Mouse (Mus musculus) small intestine, adult 2 months (tissue): ENCODE data around the gene Hamp2. TPM values are rescaled to one million over a fixed set of nuclear protein-coding genes. Genes with fewer than 3 reads are reported as not detected.

Experiments used
- H3K27ac ChIP-seq: fragments of 200-500 bp; 2 replicates; pipeline ENCODE4 v1.5.1; 2012; ENCODE audit warnings: low read depth, low read length, control low read depth, inconsistent platforms; ENCODE audit not compliant: insufficient read depth
- H3K27me3 ChIP-seq: fragments of 200-500 bp; 2 replicates; pipeline ENCODE4 v1.6.1; 2012; ENCODE audit warnings: mild to moderate bottlenecking, moderate library complexity, low read length, inconsistent platforms; ENCODE audit not compliant: control insufficient read depth, insufficient read depth
- H3K36me3 ChIP-seq: fragments of 200-500 bp; 2 replicates; pipeline ENCODE4 v1.6.1; 2012; ENCODE audit warnings: mild to moderate bottlenecking, low read length, control low read depth, inconsistent platforms; ENCODE audit not compliant: control insufficient read depth, insufficient read depth
- H3K4me1 ChIP-seq: fragments of 200-500 bp; 2 replicates; pipeline ENCODE4 v1.6.1; 2012; ENCODE audit warnings: low read length, inconsistent platforms, mixed read lengths; ENCODE audit not compliant: control insufficient read depth, insufficient read depth, insufficient read length
- H3K4me3 ChIP-seq: fragments of 200-500 bp; 2 replicates; pipeline ENCODE4 v1.5.1; 2012; ENCODE audit warnings: low read depth, mild to moderate bottlenecking, control low read depth, inconsistent platforms, low read length, moderate library complexity
- CTCF ChIP-seq: fragments of 200-500 bp; IDR thresholded peaks from 2 replicates; pipeline ENCODE4 v1.5.1; 2012; ENCODE audit warnings: low read depth, mild to moderate bottlenecking, control low read depth, inconsistent platforms, low read length, moderate library complexity, mixed read lengths; ENCODE audit not compliant: insufficient replicate concordance, insufficient read length; ENCODE audit errors: extremely low read depth
- POLR2A ChIP-seq: fragments of 200-500 bp; IDR thresholded peaks from 2 replicates; pipeline ENCODE4 v1.6.1; 2012; ENCODE audit warnings: low read depth, mild to moderate bottlenecking, control low read depth, inconsistent platforms, low read length, moderate library complexity
- WGBS: fragments of 180-500 bp; shearing (Covaris S2); methylation state at CpG from one replicate; pipeline ENCODE4 v1.1.7; 2018; 5-methylcytosine and 5-hydroxymethylcytosine counted together
- polyA plus RNA-seq: library from polyadenylated mRNA; depleted of rRNA; stranded (reverse); fragments of >200 nt; gene quantifications from 2 replicates; pipeline ENCODE4 v1.2.3, GENCODE M21; 2012

Gene Hamp2
- polyA plus RNA-seq, 1 experiment: 0.76 TPM

- Histone ChIP-seq H3K4me1 (peaks cover 6% of the 10 kb centered on the region), H3K36me3 (peaks cover 55% of the 10 kb centered on the region), H3K27ac (peak overlapping the region; percentile 100), H3K27me3 (no peaks in the 10 kb centered on the region), H3K4me3 (peak overlapping the region; percentile 100)
- TF ChIP-seq CTCF: no peak
- TF ChIP-seq POLR2A: no peak; the same call in 1 of the 2 replicates
- WGBS: under 1% methylated on average over 43 of the region's 43 CpGs
These were observed 32.9 kb upstream of the Hamp2 start for GRCm38 (mm10) chr7:30957367-30957783.

DNA sequence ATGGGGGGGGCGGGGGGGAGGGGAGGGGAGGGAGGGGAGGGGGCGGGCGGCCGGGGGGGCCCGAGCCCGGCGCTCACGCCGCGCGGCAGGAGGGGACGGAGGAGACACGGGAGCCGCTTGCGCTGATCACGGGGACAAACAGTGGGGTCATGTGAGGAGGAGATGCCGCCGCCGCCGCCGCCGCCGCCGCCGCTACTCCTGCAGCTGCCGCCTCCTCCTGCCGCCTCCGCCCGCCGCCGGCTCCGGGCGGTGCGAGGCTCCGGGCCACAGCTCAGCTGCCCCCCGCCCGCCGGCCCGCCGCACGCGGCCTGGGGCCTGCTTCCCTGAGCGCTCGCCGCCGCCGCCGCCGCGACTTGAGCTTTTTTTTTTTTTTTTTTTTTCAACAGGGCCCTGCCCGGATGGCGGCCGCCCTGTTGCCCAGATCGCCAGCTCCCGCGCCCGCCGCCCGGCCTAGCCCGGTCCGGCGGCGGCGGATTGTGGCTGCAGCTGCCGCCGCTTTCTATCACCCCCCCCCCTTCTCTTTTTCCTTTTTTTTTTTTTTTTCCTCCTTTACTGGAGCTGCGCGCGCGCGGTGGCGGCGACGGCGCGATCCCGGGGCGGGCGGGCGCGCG, 32.4 kb upstream of the Hamp2 start, which contains the start of gene Usf2:
Gene Usf2 (minus strand): TSS at position 48 of the 611 bp plus-strand sequence.
- Histone ChIP-seq H3K27me3 (no peaks in the 10 kb centered on the region), H3K36me3 (peaks cover 55% of the 10 kb centered on the region), H3K27ac (peak within 1 kb of the TSS; percentile 100), H3K4me1 (peaks cover 6% of the 10 kb centered on the region), H3K4me3 (peak within 1 kb of the TSS; percentile 100)
- under 1% methylated on average over 79 of the region's 82 CpGs for WGBS
- no peak for TF ChIP-seq CTCF
- TF ChIP-seq POLR2A: no peak; the same call in 1 of the 2 replicates

DNA sequence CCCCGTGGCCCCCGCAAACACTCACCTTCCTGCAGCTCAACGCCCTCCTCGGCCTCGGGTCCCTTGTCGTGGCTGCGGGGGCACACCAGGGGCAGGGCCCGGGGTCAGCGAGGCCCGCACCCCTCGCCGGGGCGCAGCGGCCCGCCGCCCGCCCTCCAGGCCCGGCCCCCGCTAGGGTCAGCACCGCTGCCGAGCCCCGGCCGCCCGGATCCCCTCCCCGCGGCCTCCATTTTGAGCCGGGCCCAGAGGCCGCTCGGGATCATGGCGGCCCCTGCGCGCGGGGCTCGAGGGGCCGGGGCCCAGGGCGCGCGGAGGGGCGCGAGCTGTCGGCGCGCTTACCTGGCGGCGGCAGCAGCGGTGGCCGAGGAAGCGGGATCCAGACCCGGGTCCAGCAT, 31.9 kb upstream of the Hamp2 start:
- WGBS: under 1% methylated on average over 43 of the region's 49 CpGs
- peaks cover 56% of the 10 kb centered on the region for H3K36me3 ChIP-seq
- H3K4me3 ChIP-seq: peak overlapping the region; percentile 100
- H3K27ac ChIP-seq: peak overlapping the region; percentile 32
- no peaks in the 10 kb centered on the region for H3K27me3 ChIP-seq
- peaks cover 6% of the 10 kb centered on the region for H3K4me1 ChIP-seq
- TF ChIP-seq CTCF (no peak), POLR2A (no peak)

GRCm38 (mm10) chr7:30955584-30956356, 31.3 kb upstream of the Hamp2 start:
- WGBS: 1% methylated on average over 63 of the region's 64 CpGs
- peaks cover 6% of the 10 kb centered on the region for H3K4me1 ChIP-seq
- H3K4me3 ChIP-seq: peak overlapping the region; percentile 100
- H3K27me3 ChIP-seq: no peaks in the 10 kb centered on the region
- peak overlapping the region; percentile 32 for H3K27ac ChIP-seq
- H3K36me3 ChIP-seq: peaks cover 54% of the 10 kb centered on the region
- TF ChIP-seq POLR2A: peak; percentile 30
- TF ChIP-seq CTCF: peak; percentile 82

GRCm38 (mm10) chr7:30954971-30955520, 30.6 kb upstream of the Hamp2 start:
- Histone ChIP-seq H3K27ac (no peak overlapping the region), H3K4me1 (peaks cover 6% of the 10 kb centered on the region)

GRCm38 (mm10) chr7:30954036-30954435, 29.6 kb upstream of the Hamp2 start:
- Histone ChIP-seq H3K27ac (no peak overlapping the region), H3K36me3 (peaks cover 53% of the 10 kb centered on the region), H3K27me3 (no peaks in the 10 kb centered on the region), H3K4me1 (peaks cover 6% of the 10 kb centered on the region), H3K4me3 (no peak overlapping the region)
- TF ChIP-seq CTCF (no peak), POLR2A (no peak)
- WGBS: 64% methylated on average over 3 of the region's 3 CpGs

More at GRCm38 (mm10) chr7:30954971-30955520, 30.6 kb upstream of the Hamp2 start:
- WGBS: 82% methylated on average over 12 of the region's 12 CpGs
- Histone ChIP-seq H3K36me3 (peaks cover 54% of the 10 kb centered on the region), H3K4me3 (no peak overlapping the region), H3K27me3 (no peaks in the 10 kb centered on the region)
- TF ChIP-seq POLR2A: no peak

GRCm38 (mm10) chr7:30953459-30953858, 29.0 kb upstream of the Hamp2 start:
- H3K4me3 ChIP-seq: no peak overlapping the region
- H3K4me1 ChIP-seq: peaks cover 6% of the 10 kb centered on the region
- no peak for TF ChIP-seq POLR2A
- no peak for TF ChIP-seq CTCF
- H3K36me3 ChIP-seq: peaks cover 50% of the 10 kb centered on the region
- 86% methylated on average over 6 of the region's 6 CpGs for WGBS
- H3K27ac ChIP-seq: no peak overlapping the region
- no peaks in the 10 kb centered on the region for H3K27me3 ChIP-seq
